Mouse (Mus musculus) spleen, postnatal 14 days (tissue): ENCODE measurements around the gene Ttc6.

Experiments used
- DNase-seq, 2 experiments: peaks; one replicate each; pipeline ENCODE4 v3.0.0; 2021 to 2022; ENCODE audit warnings: low spot score in 2 of 2

The Ttc6 gene

GRCm38 (mm10) chr12:57545371-57546241 lies 18.3 kb upstream of the Ttc6 start:
- DNase-seq, result no peak

- DNase-seq, result no peak
These were observed 17.3 kb upstream of the Ttc6 start, which contains the start of gene Foxa1 for GRCm38 (mm10) chr12:57546415-57547201. TSS of gene Foxa1 (minus strand) at chr12:57546916.

GRCm38 (mm10) chr12:57547890-57548289 lies 16.0 kb upstream of the Ttc6 start:
- DNase-seq, result no peak

GRCm38 (mm10) chr12:57548352-57548980 lies 15.4 kb upstream of the Ttc6 start:
- no peak for DNase-seq

GRCm38 (mm10) chr12:57548981-57549666 lies 14.8 kb upstream of the Ttc6 start:
- no peak for DNase-seq

GRCm38 (mm10) chr12:57549667-57550160 lies 14.2 kb upstream of the Ttc6 start:
- no peak for DNase-seq

- no peak for DNase-seq
These were observed 13.6 kb upstream of the Ttc6 start for GRCm38 (mm10) chr12:57550181-57550808.

- DNase-seq, result no peak
These were observed 13.0 kb upstream of the Ttc6 start for GRCm38 (mm10) chr12:57550881-57551280.

- no peak for DNase-seq
These were observed 11.6 kb upstream of the Ttc6 start for GRCm38 (mm10) chr12:57552286-57552685.

GRCm38 (mm10) chr12:57554091-57554490 lies 9.8 kb upstream of the Ttc6 start:
- no peak for DNase-seq

GRCm38 (mm10) chr12:57571773-57572172 lies 7.9 kb downstream of the Ttc6 start:
- no peak for DNase-seq

GRCm38 (mm10) chr12:57572415-57572814 lies 8.5 kb downstream of the Ttc6 start:
- no peak for DNase-seq

GRCm38 (mm10) chr12:57575931-57576628 lies 12.2 kb downstream of the Ttc6 start:
- DNase-seq, result no peak

- DNase-seq, result no peak
These were observed 43.7 kb downstream of the Ttc6 start for GRCm38 (mm10) chr12:57607624-57608023.

GRCm38 (mm10) chr12:57615137-57615536 lies 51.2 kb downstream of the Ttc6 start:
- no peak for DNase-seq

GRCm38 (mm10) chr12:57622030-57622429 lies 58.1 kb downstream of the Ttc6 start:
- no peak for DNase-seq

- DNase-seq, result no peak
These were observed 59.4 kb downstream of the Ttc6 start for GRCm38 (mm10) chr12:57623264-57623663.

- DNase-seq, result no peak
These were observed 60.2 kb downstream of the Ttc6 start for GRCm38 (mm10) chr12:57624011-57624608.

- DNase-seq, result no peak
These were observed 86.1 kb downstream of the Ttc6 start for GRCm38 (mm10) chr12:57650011-57650410.

GRCm38 (mm10) chr12:57650677-57651076 lies 86.8 kb downstream of the Ttc6 start:
- no peak for DNase-seq
